Mouse (Mus musculus) hindbrain, embryonic 15.5 days (tissue): ENCODE data around the gene Zfp398. TPM values are rescaled to one million over a fixed set of nuclear protein-coding genes. Genes with fewer than 3 reads are reported as not detected.
A peak's percentile ranks its signal among the peaks of the same experiment; 100 is the strongest.

Experiments used
- ATAC-seq: fragments of 200-750 bp; cut with Nextera tagmentation; 2 replicates; pipeline ENCODE4 v1.8.0; 2017; ENCODE audit warnings: low read depth, moderate number of reproducible peaks, moderate TSS enrichment; ENCODE audit not compliant: low FRiP score
- H3K27ac ChIP-seq: fragments of 300-500 bp; sonication (generic); replicated peaks from 2 replicates; pipeline ENCODE4 v1.5.1; 2015; ENCODE audit warnings: mild to moderate bottlenecking, inconsistent platforms
- H3K27me3 ChIP-seq: fragments of 300-500 bp; sonication (generic); 2 replicates; pipeline ENCODE4 v1.6.1; 2015; ENCODE audit warnings: control low read depth, inconsistent platforms
- H3K36me3 ChIP-seq: fragments of 300-500 bp; sonication (generic); 2 replicates; pipeline ENCODE4 v1.6.1; 2015; ENCODE audit warnings: control low read depth, inconsistent platforms
- H3K4me1 ChIP-seq: fragments of 300-500 bp; sonication (generic); replicated peaks from 2 replicates; pipeline ENCODE4 v1.6.1; 2015; ENCODE audit warnings: control low read depth, inconsistent platforms
- H3K4me2 ChIP-seq: fragments of 300-500 bp; sonication (generic); 2 replicates; pipeline ENCODE4 v1.6.1; 2015; ENCODE audit warnings: moderate library complexity, mild to moderate bottlenecking, inconsistent platforms
- H3K4me3 ChIP-seq: fragments of 300-500 bp; sonication (generic); 2 replicates; pipeline ENCODE4 v1.5.1; 2015; ENCODE audit warnings: mild to moderate bottlenecking, inconsistent platforms
- H3K9ac ChIP-seq: fragments of 300-500 bp; sonication (generic); 2 replicates; pipeline ENCODE4 v1.6.1; 2015; ENCODE audit warnings: inconsistent platforms
- H3K9me3 ChIP-seq: fragments of 300-500 bp; sonication (generic); 2 replicates; pipeline ENCODE4 v1.6.1; 2016; ENCODE audit warnings: control low read depth, inconsistent platforms
- WGBS: fragments of 180-500 bp; shearing (Covaris S2); methylation state at CpG from one replicate; pipeline ENCODE4 v1.1.7; 2015; 5-methylcytosine and 5-hydroxymethylcytosine counted together
- polyA plus RNA-seq: library from polyadenylated mRNA; unstranded; fragments of >200 nt; fragmentation: Nextera tagmentation; extraction: Ambion mirVana; gene quantifications from 2 replicates; pipeline ENCODE4 v1.2.1, GENCODE M21; 2015

Gene Zfp398
- polyA plus RNA-seq, 1 experiment from 2014 or later, result 18.5 TPM

DNA sequence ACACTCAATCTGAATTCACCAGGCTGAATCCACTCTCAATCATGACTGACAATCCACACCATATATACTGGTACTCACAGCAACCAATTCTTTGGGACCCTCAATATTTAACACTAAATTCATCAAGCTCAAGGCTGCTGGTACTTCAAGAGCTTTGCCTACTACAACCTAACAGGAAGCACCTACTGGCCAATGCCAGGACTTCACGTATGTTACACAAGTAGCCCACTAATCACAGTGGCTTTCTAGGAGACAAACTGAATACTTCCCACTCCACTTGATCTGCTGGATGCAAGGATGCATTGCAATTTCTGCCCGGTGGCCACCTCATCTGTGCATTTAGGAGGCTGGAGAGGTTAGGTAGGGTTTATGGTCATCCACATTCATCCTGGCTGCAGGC lies 25.3 kb upstream of the Zfp398 start:
- Histone ChIP-seq H3K36me3 (peaks cover 16% of the 10 kb centered on the region), H3K4me2 (peak overlapping the region; percentile 15; the same call in 1 of the 2 replicates), H3K9me3 (no peaks in the 10 kb centered on the region), H3K27me3 (no peaks in the 10 kb centered on the region), H3K4me3 (no peak overlapping the region), H3K4me1 (peaks cover 40% of the 10 kb centered on the region), H3K27ac (no peak overlapping the region), H3K9ac (no peak overlapping the region)
- ATAC-seq, result no peak
- WGBS, result 81% methylated on average over 2 of the region's 2 CpGs

- peak overlapping the region; percentile 78 for H3K4me2 ChIP-seq
- no peak overlapping the region for H3K27ac ChIP-seq
- peak overlapping the region; percentile 81 for H3K4me3 ChIP-seq
- no peaks in the 10 kb centered on the region for H3K27me3 ChIP-seq
- ATAC-seq, result no peak
- peaks cover 7% of the 10 kb centered on the region for H3K36me3 ChIP-seq
- H3K9me3 ChIP-seq, result no peaks in the 10 kb centered on the region
- H3K4me1 ChIP-seq, result peaks cover 40% of the 10 kb centered on the region
- 70% methylated on average over 5 of the region's 5 CpGs for WGBS
- 0 out of 2 replicates have a peak overlapping the region, but pooled peaks have one; percentile 86 for H3K9ac ChIP-seq
Measured at GRCm38 (mm10) chr6:47811324-47811723, 24.1 kb upstream of the Zfp398 start.

GRCm38 (mm10) chr6:47812271-47812915 lies 23.1 kb upstream of the Zfp398 start:
- WGBS, result under 1% methylated on average over 17 of the region's 17 CpGs
- Histone ChIP-seq H3K4me1 (peaks cover 40% of the 10 kb centered on the region), H3K4me3 (peak overlapping the region; percentile 81), H3K27me3 (no peaks in the 10 kb centered on the region), H3K36me3 (peaks cover 3% of the 10 kb centered on the region; the same call in 1 of the 2 replicates), H3K9ac (peak overlapping the region; percentile 86), H3K9me3 (no peaks in the 10 kb centered on the region), H3K4me2 (peak overlapping the region; percentile 78), H3K27ac (peak overlapping the region; percentile 91)
- ATAC-seq, result no peak

DNA sequence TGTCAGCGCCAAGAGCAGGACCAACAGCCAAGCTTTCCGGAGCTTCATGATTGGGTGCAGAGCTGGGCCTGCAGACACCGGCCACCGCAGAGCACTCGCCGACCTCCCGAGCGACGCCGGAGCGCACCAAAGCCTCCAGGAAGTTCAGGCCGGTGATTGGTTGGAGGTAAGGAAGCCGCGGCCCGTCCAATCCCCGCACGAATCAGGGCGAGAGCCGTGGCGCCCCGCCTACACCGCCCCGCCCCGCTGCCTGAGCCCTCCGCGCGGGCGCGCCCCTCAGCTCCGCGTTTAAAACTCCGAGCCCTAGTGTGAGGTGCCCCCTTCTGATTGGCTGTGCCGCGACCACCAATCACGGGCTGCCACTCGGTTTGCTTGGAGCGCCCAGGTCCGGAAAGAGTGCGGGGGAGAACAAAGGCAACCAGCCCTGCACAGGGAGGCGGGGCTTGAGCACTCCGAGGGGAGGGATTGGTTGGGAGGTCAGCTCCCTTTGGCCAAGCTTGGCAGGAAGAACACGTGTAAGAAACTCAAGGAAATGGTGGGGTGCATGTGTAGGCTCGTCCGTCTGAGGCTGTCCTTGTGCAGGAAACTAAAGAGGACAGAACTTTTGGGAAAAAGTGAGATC lies 22.1 kb upstream of the Zfp398 start, which contains the start of gene Pdia4:
Pdia4 (minus strand) TSS at position 174 of the 622 bp plus-strand sequence.
- no peaks in the 10 kb centered on the region for H3K9me3 ChIP-seq
- H3K9ac ChIP-seq, result peak within 1 kb of the TSS; percentile 86
- under 1% methylated on average over 44 of the region's 44 CpGs for WGBS
- H3K4me2 ChIP-seq, result peak within 1 kb of the TSS; percentile 78
- H3K36me3 ChIP-seq, result peaks cover 9% of the 10 kb centered on the region; the same call in 1 of the 2 replicates
- H3K27me3 ChIP-seq, result no peaks in the 10 kb centered on the region
- peak within 1 kb of the TSS; percentile 81 for H3K4me3 ChIP-seq
- ATAC-seq, result peak; percentile 100
- H3K4me1 ChIP-seq, result peaks cover 40% of the 10 kb centered on the region
- peak within 1 kb of the TSS; percentile 91 for H3K27ac ChIP-seq

GRCm38 (mm10) chr6:47816151-47816550 lies 19.3 kb upstream of the Zfp398 start:
- ATAC-seq, result no peak
- no peaks in the 10 kb centered on the region for H3K9me3 ChIP-seq
- no peak overlapping the region for H3K9ac ChIP-seq
- no peak overlapping the region for H3K27ac ChIP-seq
- H3K27me3 ChIP-seq, result no peaks in the 10 kb centered on the region
- H3K4me2 ChIP-seq, result no peak overlapping the region
- H3K36me3 ChIP-seq, result peaks cover 30% of the 10 kb centered on the region
- 97% methylated on average over 1 of the region's 1 CpGs for WGBS
- H3K4me1 ChIP-seq, result peaks cover 20% of the 10 kb centered on the region
- no peak overlapping the region for H3K4me3 ChIP-seq

- no peak overlapping the region for H3K4me3 ChIP-seq
- H3K4me2 ChIP-seq, result no peak overlapping the region
- H3K27ac ChIP-seq, result no peak overlapping the region
- H3K4me1 ChIP-seq, result peaks cover 8% of the 10 kb centered on the region; the same call in 1 of the 2 replicates
- peaks cover 53% of the 10 kb centered on the region for H3K36me3 ChIP-seq
- no peaks in the 10 kb centered on the region for H3K9me3 ChIP-seq
- no peaks in the 10 kb centered on the region for H3K27me3 ChIP-seq
- 95% methylated on average over 8 of the region's 8 CpGs for WGBS
- no peak overlapping the region for H3K9ac ChIP-seq
- no peak for ATAC-seq
Measured at GRCm38 (mm10) chr6:47818721-47819120, 16.7 kb upstream of the Zfp398 start.

DNA sequence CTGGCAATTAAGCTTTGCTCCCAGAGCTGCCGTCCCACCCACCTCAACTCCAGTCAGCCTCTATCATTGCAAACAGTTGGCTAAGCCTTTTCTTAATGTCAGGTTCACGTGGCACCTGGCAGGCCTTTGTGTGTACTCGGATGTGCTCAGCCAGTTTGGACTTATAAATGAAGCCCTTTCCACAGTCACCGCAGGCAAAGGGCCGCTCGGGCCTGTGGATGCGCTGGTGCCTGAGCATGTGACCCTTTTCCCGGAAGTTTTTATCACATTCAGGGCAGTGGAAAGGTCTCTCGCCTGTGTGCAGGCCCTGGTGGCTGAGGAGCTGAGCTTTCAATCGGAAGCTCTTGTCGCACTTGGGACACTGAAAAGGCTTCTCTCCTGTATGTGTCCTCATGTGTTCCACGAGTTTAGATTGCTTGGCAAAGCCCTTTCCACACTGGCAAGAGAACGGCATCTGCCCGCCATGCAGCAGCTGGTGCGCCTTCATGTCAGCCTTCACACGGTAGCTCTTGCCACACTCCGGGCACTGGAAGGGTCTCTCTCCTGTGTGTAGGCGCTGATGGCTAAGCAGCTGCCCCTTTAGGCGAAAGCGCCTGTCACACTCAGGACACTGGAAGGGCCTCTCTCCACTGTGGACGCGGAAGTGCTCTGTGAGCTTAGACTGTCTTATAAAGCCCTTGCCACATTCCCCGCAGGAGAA lies 15.7 kb upstream of the Zfp398 start:
- WGBS, result 94% methylated on average over 23 of the region's 23 CpGs
- H3K4me3 ChIP-seq, result no peak overlapping the region
- no peaks in the 10 kb centered on the region for H3K9me3 ChIP-seq
- no peak overlapping the region for H3K9ac ChIP-seq
- peaks cover 64% of the 10 kb centered on the region for H3K36me3 ChIP-seq
- no peak overlapping the region for H3K27ac ChIP-seq
- H3K4me2 ChIP-seq, result no peak overlapping the region
- no peaks in the 10 kb centered on the region for H3K4me1 ChIP-seq
- ATAC-seq, result no peak
- no peaks in the 10 kb centered on the region for H3K27me3 ChIP-seq

DNA sequence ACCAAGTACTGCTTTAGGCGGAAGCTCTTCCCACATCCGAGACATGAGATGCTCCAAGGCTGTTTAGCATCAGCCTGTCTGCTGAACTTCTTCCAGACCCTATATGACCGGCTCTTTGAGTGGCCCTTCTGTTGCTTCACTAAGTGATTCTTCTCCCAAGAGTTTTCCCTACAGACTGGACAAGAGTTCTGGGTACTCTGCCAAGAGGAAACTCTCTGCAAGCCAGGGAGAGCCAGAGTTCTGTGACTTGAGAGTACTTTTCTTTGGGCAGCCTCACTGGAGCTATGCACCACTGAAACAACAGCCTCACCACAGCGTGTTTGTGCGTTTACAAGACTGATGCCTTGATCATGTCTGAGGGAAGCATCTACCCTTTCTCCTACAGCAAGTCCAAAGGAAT lies 14.2 kb upstream of the Zfp398 start:
- no peak overlapping the region for H3K4me3 ChIP-seq
- ATAC-seq, result no peak
- no peaks in the 10 kb centered on the region for H3K9me3 ChIP-seq
- no peaks in the 10 kb centered on the region for H3K4me1 ChIP-seq
- no peak overlapping the region for H3K4me2 ChIP-seq
- 96% methylated on average over 5 of the region's 5 CpGs for WGBS
- H3K9ac ChIP-seq, result no peak overlapping the region
- H3K27ac ChIP-seq, result no peak overlapping the region
- H3K27me3 ChIP-seq, result no peaks in the 10 kb centered on the region
- H3K36me3 ChIP-seq, result peaks cover 71% of the 10 kb centered on the region

- Histone ChIP-seq H3K4me3 (no peak overlapping the region), H3K9me3 (no peaks in the 10 kb centered on the region), H3K4me2 (no peak overlapping the region), H3K36me3 (peaks cover 71% of the 10 kb centered on the region), H3K27ac (no peak overlapping the region), H3K9ac (no peak overlapping the region), H3K27me3 (no peaks in the 10 kb centered on the region), H3K4me1 (no peaks in the 10 kb centered on the region)
- WGBS, result 93% methylated on average over 6 of the region's 6 CpGs
- ATAC-seq, result no peak
Measured at GRCm38 (mm10) chr6:47821776-47822175, 13.7 kb upstream of the Zfp398 start.

GRCm38 (mm10) chr6:47824241-47824640 lies 11.2 kb upstream of the Zfp398 start:
- Histone ChIP-seq H3K27ac (no peak overlapping the region), H3K4me1 (peaks cover 9% of the 10 kb centered on the region), H3K36me3 (peaks cover 60% of the 10 kb centered on the region), H3K4me2 (no peak overlapping the region), H3K27me3 (no peaks in the 10 kb centered on the region), H3K9me3 (no peaks in the 10 kb centered on the region), H3K9ac (no peak overlapping the region), H3K4me3 (no peak overlapping the region)
- 73% methylated on average over 2 of the region's 2 CpGs for WGBS
- no peak for ATAC-seq

DNA sequence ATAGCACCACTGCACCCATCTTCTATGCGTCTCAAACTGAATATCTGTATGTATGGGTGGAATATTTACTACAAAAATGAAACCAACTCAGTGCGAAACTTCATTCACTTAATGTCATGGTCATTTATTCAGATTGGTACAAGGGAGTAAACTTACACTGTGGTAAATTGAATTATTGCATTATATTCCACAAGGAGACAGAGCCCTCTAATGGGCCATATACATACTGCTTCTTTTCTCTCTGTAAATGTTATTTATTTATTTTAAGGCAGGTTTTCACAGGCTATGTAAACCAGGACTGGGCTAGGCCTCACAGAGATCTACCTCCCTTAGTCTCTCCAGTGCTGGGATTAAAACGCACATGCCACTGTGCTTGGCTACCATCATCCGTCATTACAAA lies 8.0 kb upstream of the Zfp398 start:
- Histone ChIP-seq H3K4me1 (peaks cover 21% of the 10 kb centered on the region), H3K9me3 (no peaks in the 10 kb centered on the region), H3K27me3 (no peaks in the 10 kb centered on the region), H3K4me2 (no peak overlapping the region), H3K27ac (no peak overlapping the region), H3K4me3 (no peak overlapping the region), H3K36me3 (peaks cover 30% of the 10 kb centered on the region), H3K9ac (no peak overlapping the region)
- ATAC-seq, result no peak
- 93% methylated on average over 4 of the region's 4 CpGs for WGBS

- H3K4me2 ChIP-seq, result peak overlapping the region; percentile 62
- peak overlapping the region; percentile 86 for H3K4me3 ChIP-seq
- peaks cover 21% of the 10 kb centered on the region for H3K4me1 ChIP-seq
- ATAC-seq, result no peak
- H3K9ac ChIP-seq, result peak overlapping the region; percentile 92; the same call in 1 of the 2 replicates
- peaks cover 15% of the 10 kb centered on the region for H3K36me3 ChIP-seq
- WGBS, result 8% methylated on average over 1 of the region's 1 CpGs
- H3K27me3 ChIP-seq, result no peaks in the 10 kb centered on the region
- peak overlapping the region; percentile 97 for H3K27ac ChIP-seq
- H3K9me3 ChIP-seq, result no peaks in the 10 kb centered on the region
Measured at GRCm38 (mm10) chr6:47828950-47829349, 6.5 kb upstream of the Zfp398 start.
